Mouse (Mus musculus): ENCODE data around the gene Gm6169.
"Not testable (repeated sequence)": the region's sequence is repeated elsewhere in the genome, so short reads cannot be mapped to it uniquely, and the experiment has no call there.

The Gm6169 gene

GRCm38 (mm10) chr13:97068151-97068550 lies 30.9 kb downstream of the Gm6169 start:
- no peak for DNase-seq (ENCODE audit: low spot score)

- peak; percentile 43 for DNase-seq (ENCODE audit: low spot score)
Measured at GRCm38 (mm10) chr13:97067691-97068090, 31.3 kb downstream of the Gm6169 start.

GRCm38 (mm10) chr13:97066649-97067550 lies 32.1 kb downstream of the Gm6169 start, which contains the start of gene Fam169a:
Gene Fam169a, plus strand, starts transcription at chr13:97067286.
- DNase-seq (ENCODE audit: low spot score), result no peak

GRCm38 (mm10) chr13:97064844-97065621 lies 34.0 kb downstream of the Gm6169 start:
- not testable (repeated sequence) for DNase-seq (ENCODE audit: low spot score)

- DNase-seq (ENCODE audit: low spot score), result no peak
Measured at GRCm38 (mm10) chr13:97064413-97064812, 34.6 kb downstream of the Gm6169 start.

- DNase-seq (ENCODE audit: low spot score), result no peak
Measured at GRCm38 (mm10) chr13:97063431-97063830, 35.6 kb downstream of the Gm6169 start.

DNA sequence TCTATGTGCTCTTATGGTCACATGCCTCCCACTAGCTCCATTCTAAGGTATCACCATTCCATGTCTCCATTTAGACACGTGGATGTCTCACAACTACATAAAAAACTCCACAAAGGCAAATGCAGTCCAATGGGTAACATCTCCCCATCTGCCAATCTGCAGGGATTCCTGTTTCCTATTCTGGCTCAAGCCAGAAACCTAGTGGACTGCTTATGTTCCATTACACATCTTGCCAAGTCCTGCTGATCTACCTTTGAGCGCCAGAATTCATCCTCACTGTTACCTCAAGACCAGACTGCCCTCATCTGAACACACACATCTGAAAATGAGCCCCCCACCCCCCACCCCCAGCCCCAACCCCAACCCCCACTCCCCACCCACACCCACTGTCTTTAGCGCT lies 36.9 kb downstream of the Gm6169 start:
- DNase-seq (ENCODE audit: low spot score), result no peak

GRCm38 (mm10) chr13:97060331-97060730 lies 38.7 kb downstream of the Gm6169 start:
- DNase-seq (ENCODE audit: low spot score), result no peak

GRCm38 (mm10) chr13:97059746-97060145 lies 39.3 kb downstream of the Gm6169 start:
- no peak for DNase-seq (ENCODE audit: low spot score)

DNA sequence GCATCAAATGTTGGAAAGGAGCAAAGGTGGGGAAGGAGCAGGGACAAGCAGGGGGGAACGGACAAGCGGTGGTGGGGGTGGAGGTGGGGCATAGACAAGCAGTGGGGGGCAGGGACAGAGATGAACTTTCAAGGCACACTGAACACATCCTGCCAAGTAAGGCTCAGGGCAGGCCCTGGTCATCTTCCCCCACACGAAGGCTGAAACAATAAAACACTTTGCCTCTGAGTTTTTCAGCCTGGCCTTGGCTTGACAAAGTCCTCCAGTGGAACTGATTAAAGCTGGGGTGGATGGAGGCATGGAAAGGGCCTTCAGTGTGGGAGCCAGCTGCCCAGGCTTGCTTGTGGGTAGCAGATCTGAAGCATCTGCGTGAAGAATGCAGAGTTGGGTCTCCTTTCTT lies 41.2 kb downstream of the Gm6169 start:
- DNase-seq (ENCODE audit: low spot score), result no peak

- no peak for DNase-seq (ENCODE audit: low spot score)
Measured at GRCm38 (mm10) chr13:97053844-97054243, 45.2 kb downstream of the Gm6169 start.

DNA sequence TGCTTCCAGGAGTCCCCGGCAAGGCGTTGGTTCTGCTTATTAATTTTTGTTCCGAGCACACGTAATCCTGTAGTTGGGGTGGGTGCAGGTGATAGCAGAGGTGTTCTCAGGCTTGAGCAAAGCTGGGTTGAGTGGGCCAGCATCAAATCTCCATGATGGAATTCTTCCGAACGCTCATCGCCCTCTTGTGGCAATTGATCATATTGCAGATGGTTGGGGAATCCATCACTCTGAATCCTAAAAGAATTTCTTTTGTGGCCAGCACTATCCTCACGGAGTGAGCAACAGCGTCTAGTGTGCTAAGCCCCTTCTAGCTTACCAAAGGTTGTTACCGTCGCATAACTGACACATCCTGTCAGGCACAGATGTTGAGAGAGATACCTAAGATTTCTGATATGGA lies 46.4 kb downstream of the Gm6169 start:
- peak; percentile 93 for DNase-seq (ENCODE audit: low spot score)

DNA sequence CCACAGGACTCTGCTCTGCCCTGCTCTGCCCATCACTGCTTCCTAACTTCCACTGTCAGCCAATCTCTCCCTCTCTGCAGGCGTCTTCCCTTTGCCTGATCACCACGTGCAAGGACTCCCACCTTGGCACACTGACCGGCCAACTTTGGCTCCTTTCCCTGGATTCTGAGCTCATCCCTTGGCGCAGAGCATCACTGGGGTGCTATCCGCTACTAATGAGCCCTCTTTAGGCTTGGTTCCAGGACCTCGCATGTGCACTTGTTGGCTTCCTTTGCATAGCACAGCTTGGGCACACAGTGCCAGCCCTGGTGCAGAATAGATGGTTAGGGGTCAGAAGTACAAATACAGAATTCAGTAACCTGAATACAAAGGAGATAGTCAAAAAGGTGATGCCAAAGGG lies 47.9 kb downstream of the Gm6169 start:
- no peak for DNase-seq (ENCODE audit: low spot score)
